Mouse (Mus musculus): ENCODE measurements around the gene Slc35b3.

Gene Slc35b3

DNA sequence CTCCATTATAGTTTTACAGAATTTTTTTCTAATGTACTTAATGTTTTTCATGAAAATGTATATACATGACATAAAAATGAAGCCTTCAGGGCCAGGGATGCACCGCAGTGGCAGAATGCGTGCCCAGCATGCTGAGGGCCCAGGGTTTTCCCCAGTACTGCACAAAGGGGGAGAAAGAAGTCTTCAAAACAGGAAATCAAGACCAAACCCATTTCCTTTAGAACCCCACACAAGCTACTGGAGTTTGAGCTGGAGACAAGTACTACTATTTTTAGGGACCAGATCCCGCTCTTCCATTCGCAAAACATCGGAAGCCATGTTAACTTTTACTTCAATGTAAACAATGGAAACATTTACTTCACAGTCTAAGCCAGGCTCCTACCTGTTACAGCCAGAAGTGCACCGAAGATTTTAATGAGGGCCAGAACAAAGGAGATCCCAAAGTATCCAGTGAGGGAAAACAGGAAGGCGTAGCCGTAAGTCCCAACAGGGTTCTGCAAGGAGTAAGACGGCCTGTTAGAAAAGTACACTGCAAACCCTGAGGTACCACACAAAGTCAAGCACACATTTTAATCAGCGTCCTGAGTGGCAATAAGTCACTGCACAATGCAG lies 23.7 kb downstream of the Slc35b3 start:
- no peak for DNase-seq

DNA sequence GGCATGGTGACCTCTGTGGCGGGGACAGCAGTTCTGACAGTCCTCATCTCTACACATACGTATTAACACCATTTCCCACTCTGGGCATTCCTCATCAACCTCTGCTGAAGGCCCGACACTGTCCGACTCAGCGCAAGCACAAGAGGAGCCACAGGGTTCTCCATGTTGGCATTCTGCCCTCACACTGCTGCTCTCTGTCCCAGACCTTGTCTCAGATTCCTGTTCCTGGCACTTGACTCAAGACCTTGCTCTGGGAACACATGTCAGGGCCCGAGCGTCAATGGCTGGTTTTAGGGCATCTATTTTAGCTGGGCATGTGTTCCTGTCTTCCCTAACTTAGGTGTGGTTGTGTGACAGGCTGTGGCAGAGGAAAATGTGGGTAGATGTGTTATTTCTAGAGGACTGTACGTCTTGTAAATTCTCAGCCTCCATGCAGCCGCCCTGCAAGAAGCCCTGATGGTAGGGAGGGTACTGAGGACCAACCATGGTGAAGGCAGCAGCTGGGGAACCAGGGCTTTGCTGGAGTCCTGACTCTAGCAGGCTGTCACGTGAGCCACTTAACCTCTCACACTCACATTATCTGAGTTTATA lies 24.7 kb downstream of the Slc35b3 start:
- no peak for DNase-seq

DNA sequence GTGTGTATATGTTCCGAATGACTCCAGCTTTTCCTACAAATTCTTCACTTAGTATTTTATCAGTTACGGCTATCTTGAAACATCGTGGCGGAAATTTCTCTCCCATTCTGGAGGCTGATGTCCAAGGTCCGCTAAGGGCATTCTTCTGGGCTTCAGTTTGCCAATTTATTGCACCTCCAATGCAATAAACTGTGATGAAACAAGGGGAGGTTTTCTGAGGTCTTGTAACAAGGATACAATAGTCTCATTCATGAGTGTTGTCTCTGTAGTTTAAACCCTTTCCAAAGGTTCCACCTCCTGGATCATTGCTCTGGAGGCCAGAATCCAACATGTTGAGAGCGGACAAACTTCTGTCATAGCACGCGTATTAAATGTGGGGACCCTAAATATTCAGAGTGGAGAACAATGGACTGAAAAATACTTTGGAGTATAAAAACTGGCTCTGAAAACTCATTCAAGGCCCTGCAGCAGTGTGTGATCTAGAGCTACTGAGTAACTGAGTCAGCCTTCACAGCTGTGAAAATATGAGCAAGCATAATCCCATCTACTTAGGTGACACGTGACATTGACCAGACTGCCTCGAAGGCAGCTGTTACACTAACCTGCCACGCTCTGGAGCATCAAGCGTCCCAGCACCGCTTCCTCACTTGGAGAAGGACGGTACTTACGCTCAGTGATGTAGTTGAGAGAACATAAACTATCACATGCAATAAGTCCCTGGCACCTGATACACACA lies 30.7 kb downstream of the Slc35b3 start:
- no peak for DNase-seq

DNA sequence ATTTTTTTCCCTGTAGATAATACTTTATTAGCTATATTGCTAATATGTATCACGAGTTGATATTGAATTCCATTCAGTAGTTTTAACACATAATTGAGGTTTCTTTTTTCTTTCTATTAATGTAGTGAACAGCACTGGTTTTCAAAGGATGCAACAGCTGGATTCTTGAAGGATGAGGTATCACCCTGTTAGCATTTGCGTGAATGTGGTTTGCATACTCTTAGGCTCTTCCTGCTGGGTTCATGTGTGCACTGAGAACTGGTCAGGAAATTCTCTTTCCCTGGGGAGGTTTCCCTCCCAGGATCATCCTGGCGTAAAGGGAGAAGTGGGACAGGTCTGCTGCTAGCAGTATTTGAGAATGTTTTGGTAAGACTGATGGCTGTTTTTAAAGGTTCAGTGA lies 38.0 kb downstream of the Slc35b3 start:
- DNase-seq = no peak

DNA sequence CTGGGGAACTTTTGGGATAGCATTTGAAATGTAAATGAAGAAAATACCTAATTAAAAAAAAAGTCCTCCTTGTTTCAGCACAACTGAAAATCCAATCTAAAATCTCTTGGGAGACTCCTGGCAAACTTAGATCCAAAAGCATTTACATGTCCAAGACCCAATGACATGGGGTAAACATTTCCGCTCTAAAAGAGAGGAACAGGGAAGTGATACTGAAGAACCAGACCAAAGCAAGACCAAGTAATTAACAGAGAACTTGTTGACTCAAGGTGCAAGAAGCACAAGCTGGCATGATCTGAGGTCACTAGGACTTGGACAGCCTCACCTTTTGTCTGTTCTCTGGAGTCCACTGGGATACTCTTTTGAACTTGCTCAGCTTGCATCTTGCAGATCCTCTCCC lies 39.4 kb downstream of the Slc35b3 start:
- DNase-seq = no peak

DNA sequence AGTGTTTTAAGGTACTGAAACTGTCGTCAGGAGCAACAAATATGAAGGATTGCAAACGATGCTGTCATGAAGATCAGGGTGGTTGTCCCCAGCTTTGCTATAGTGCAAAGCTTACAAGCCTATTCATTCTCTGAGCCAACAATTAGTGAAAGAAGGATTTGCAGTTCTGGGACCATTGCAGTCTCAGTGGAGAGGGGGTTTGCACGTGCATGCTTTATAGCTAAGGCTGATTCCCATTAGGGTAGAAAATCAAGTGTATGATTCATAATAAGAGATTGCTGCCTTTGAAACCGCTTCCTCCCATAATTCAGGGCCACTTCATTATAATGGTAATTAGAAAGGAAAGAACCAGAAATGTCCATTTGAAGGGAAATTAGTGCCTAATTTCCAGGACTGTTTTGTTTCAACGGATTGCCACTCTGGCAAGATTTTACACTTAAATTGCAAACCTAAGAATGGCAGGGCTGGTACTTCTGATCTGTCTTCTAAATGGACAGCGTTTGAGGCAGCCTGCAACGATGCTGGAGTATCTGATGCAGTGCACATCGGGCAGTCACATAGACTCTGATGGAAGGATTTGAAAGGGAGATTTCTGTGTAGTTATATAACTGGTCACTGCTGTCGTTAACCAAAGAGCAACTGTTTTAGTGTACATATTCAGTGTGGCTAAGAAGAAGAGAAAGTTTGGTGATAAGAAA lies 42.3 kb downstream of the Slc35b3 start:
- DNase-seq = no peak

DNA sequence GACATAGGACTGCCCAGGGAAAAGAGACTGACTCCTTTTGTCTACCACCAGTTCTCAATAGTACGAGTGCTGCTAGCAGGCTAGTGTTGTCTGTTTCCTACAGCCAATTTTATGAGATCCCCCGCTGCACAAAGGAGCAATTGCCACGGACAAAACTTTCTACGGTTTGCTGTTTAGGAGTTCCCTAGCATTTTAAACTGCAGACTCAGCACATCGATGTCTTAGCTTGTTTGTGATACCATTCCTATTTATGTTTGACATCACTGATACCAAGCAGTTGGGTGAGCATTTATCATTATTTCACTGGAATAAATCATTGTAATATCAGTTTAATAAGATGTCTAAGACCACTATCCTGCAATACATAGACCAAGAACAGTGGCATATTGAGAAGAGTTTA lies 43.1 kb downstream of the Slc35b3 start:
- DNase-seq = no peak

DNA sequence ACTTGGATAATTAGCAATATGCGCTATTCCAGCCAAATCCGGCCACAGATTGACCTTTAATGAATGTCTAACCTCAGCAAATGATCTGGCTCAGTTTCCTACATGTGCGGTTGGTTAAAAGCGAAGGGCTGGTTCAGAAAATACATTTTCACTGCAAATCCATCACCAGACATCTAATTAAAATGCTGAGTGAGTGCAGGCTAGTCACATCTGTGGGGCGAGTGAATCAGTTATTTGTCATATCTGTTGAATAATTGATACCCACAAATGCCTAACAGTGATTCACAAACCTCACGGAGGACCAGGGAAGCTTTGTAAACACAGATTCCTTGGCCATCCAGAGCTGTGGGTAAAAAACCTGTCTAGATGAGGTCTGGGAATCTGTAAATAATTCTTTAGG lies 45.9 kb downstream of the Slc35b3 start:
- DNase-seq = no peak

DNA sequence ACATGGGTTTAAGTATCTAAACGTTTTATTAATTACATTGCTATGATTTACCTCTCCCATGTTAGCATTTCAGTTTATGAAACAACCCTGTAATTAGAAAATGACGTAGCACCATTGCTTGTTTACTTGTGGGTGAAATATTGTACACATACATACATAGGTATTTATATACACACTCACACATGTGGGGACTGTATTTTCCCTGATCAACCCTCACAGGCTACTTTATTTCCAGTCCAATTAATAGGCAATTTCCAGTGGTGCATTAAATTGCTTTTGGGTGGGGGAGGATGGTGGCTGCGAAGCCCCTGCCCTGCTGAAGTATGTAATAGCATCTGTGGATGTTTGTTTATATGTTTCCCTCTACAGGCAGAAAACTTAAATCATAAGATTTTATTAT lies 68.3 kb downstream of the Slc35b3 start:
- DNase-seq = no peak
